Mouse (Mus musculus): ENCODE measurements around the gene A830005F24Rik. TPM values are rescaled to one million over a fixed set of nuclear protein-coding genes. Genes with fewer than 3 reads are reported as not detected.

A830005F24Rik gene
- polyA plus RNA-seq (2012; rRNA removed), result 1.5 and 1.8 TPM in 2 replicates

- DNase-seq (ENCODE audit: low read depth), result peak; percentile 98
- TF ChIP-seq POLR2A (IDR thresholded peaks at IDR 0.05; ENCODE audit: borderline replicate concordance, extremely low read depth, insufficient read depth, insufficient read length, poor library complexity, severe bottlenecking) (peak; percentile 33; the same call in 1 of the 2 replicates), CTCF (IDR thresholded peaks at IDR 0.05; ENCODE audit: borderline replicate concordance, extremely low read depth, insufficient read depth, insufficient read length) (no peak)
Observed at GRCm38 (mm10) chr13:48513003-48513929, at the start of gene A830005F24Rik, which contains the start of gene Zfp169. TSS of gene A830005F24Rik (plus strand) at chr13:48513570. TSS of gene Zfp169 (minus strand) at chr13:48513451.

GRCm38 (mm10) chr13:48464170-48464569 lies 49.2 kb upstream of the A830005F24Rik start:
- TF ChIP-seq POLR2A (IDR thresholded peaks at IDR 0.05; ENCODE audit: borderline replicate concordance, extremely low read depth, insufficient read depth, insufficient read length, poor library complexity, severe bottlenecking), result no peak
- TF ChIP-seq CTCF (IDR thresholded peaks at IDR 0.05; ENCODE audit: borderline replicate concordance, extremely low read depth, insufficient read depth, insufficient read length), result peak; percentile 84; the same call in 1 of the 2 replicates
- peak; percentile 94 for DNase-seq (ENCODE audit: low read depth)

GRCm38 (mm10) chr13:48466186-48466585 lies 47.2 kb upstream of the A830005F24Rik start:
- no peak for TF ChIP-seq CTCF (IDR thresholded peaks at IDR 0.05; ENCODE audit: borderline replicate concordance, extremely low read depth, insufficient read depth, insufficient read length)
- no peak for TF ChIP-seq POLR2A (IDR thresholded peaks at IDR 0.05; ENCODE audit: borderline replicate concordance, extremely low read depth, insufficient read depth, insufficient read length, poor library complexity, severe bottlenecking)
- DNase-seq (ENCODE audit: low read depth), result peak; percentile 76

GRCm38 (mm10) chr13:48468656-48469180 lies 44.7 kb upstream of the A830005F24Rik start:
- peak; percentile 23 for DNase-seq (ENCODE audit: low read depth)
- TF ChIP-seq POLR2A (IDR thresholded peaks at IDR 0.05; ENCODE audit: borderline replicate concordance, extremely low read depth, insufficient read depth, insufficient read length, poor library complexity, severe bottlenecking), result no peak

- TF ChIP-seq CTCF (IDR thresholded peaks at IDR 0.05; ENCODE audit: borderline replicate concordance, extremely low read depth, insufficient read depth, insufficient read length) (no peak), POLR2A (IDR thresholded peaks at IDR 0.05; ENCODE audit: borderline replicate concordance, extremely low read depth, insufficient read depth, insufficient read length, poor library complexity, severe bottlenecking) (no peak)
- no peak for DNase-seq (ENCODE audit: low read depth)
Observed at GRCm38 (mm10) chr13:48483606-48484005, 29.8 kb upstream of the A830005F24Rik start.

GRCm38 (mm10) chr13:48490396-48491182 lies 22.8 kb upstream of the A830005F24Rik start:
- no peak for DNase-seq (ENCODE audit: low read depth)
- TF ChIP-seq POLR2A (IDR thresholded peaks at IDR 0.05; ENCODE audit: borderline replicate concordance, extremely low read depth, insufficient read depth, insufficient read length, poor library complexity, severe bottlenecking) (no peak), CTCF (IDR thresholded peaks at IDR 0.05; ENCODE audit: borderline replicate concordance, extremely low read depth, insufficient read depth, insufficient read length) (no peak)

GRCm38 (mm10) chr13:48493183-48493582 lies 20.2 kb upstream of the A830005F24Rik start:
- TF ChIP-seq POLR2A (IDR thresholded peaks at IDR 0.05; ENCODE audit: borderline replicate concordance, extremely low read depth, insufficient read depth, insufficient read length, poor library complexity, severe bottlenecking) (no peak), CTCF (IDR thresholded peaks at IDR 0.05; ENCODE audit: borderline replicate concordance, extremely low read depth, insufficient read depth, insufficient read length) (no peak)
- no peak for DNase-seq (ENCODE audit: low read depth)

- peak; percentile 84 for TF ChIP-seq CTCF (IDR thresholded peaks at IDR 0.05; ENCODE audit: borderline replicate concordance, extremely low read depth, insufficient read depth, insufficient read length)
- TF ChIP-seq POLR2A (IDR thresholded peaks at IDR 0.05; ENCODE audit: borderline replicate concordance, extremely low read depth, insufficient read depth, insufficient read length, poor library complexity, severe bottlenecking), result no peak
- peak; percentile 92 for DNase-seq (ENCODE audit: low read depth)
Observed at GRCm38 (mm10) chr13:48497693-48498221, 15.6 kb upstream of the A830005F24Rik start.

- DNase-seq (ENCODE audit: low read depth), result peak; percentile 75
- TF ChIP-seq CTCF (IDR thresholded peaks at IDR 0.05; ENCODE audit: borderline replicate concordance, extremely low read depth, insufficient read depth, insufficient read length), result no peak
- no peak for TF ChIP-seq POLR2A (IDR thresholded peaks at IDR 0.05; ENCODE audit: borderline replicate concordance, extremely low read depth, insufficient read depth, insufficient read length, poor library complexity, severe bottlenecking)
Observed at GRCm38 (mm10) chr13:48498676-48499075, 14.7 kb upstream of the A830005F24Rik start.

- TF ChIP-seq CTCF (IDR thresholded peaks at IDR 0.05; ENCODE audit: borderline replicate concordance, extremely low read depth, insufficient read depth, insufficient read length), result no peak
- no peak for TF ChIP-seq POLR2A (IDR thresholded peaks at IDR 0.05; ENCODE audit: borderline replicate concordance, extremely low read depth, insufficient read depth, insufficient read length, poor library complexity, severe bottlenecking)
- DNase-seq (ENCODE audit: low read depth), result no peak
Observed at GRCm38 (mm10) chr13:48502422-48502821, 10.9 kb upstream of the A830005F24Rik start.

GRCm38 (mm10) chr13:48508661-48509060 lies 4.7 kb upstream of the A830005F24Rik start:
- no peak for DNase-seq (ENCODE audit: low read depth)
- TF ChIP-seq CTCF (IDR thresholded peaks at IDR 0.05; ENCODE audit: borderline replicate concordance, extremely low read depth, insufficient read depth, insufficient read length) (no peak), POLR2A (IDR thresholded peaks at IDR 0.05; ENCODE audit: borderline replicate concordance, extremely low read depth, insufficient read depth, insufficient read length, poor library complexity, severe bottlenecking) (no peak)

All from brain, embryonic 14.5 days (tissue).